Mouse (Mus musculus) myocyte (in vitro differentiated cells): ENCODE results near the gene Dyrk2. TPM values are rescaled to one million over a fixed set of nuclear protein-coding genes. Genes with fewer than 3 reads are reported as not detected.

ENCODE experiments used
- H3K27me3 ChIP-seq: one replicate; pipeline ENCODE4 v1.6.1; 2011; ENCODE audit not compliant: control insufficient read depth, insufficient read depth, insufficient read length
- H3K36me3 ChIP-seq: one replicate; pipeline ENCODE4 v1.6.1; 2011; ENCODE audit not compliant: control insufficient read depth, insufficient read depth
- H3K4me2 ChIP-seq: one replicate; pipeline ENCODE4 v1.6.1; 2011; ENCODE audit warnings: low read depth, control low read depth
- H3K4me3 ChIP-seq: one replicate; pipeline ENCODE4 v1.5.1; 2011; ENCODE audit warnings: mild to moderate bottlenecking, control low read depth, moderate library complexity
- H3K79me2 ChIP-seq: one replicate; pipeline ENCODE4 v1.6.1; 2011; ENCODE audit not compliant: control insufficient read depth, insufficient read depth
- H3ac ChIP-seq: one replicate; pipeline ENCODE4 v1.6.1; 2011; ENCODE audit not compliant: control insufficient read depth, insufficient read length
- CEBPB ChIP-seq: IDR thresholded peaks from 2 replicates; pipeline ENCODE4 v1.6.1; 2011; ENCODE audit warnings: mild to moderate bottlenecking, moderate library complexity; ENCODE audit not compliant: poor library complexity, insufficient read depth, severe bottlenecking
- E2F4 ChIP-seq: IDR thresholded peaks from one replicate; pipeline ENCODE4 v1.6.1; 2011; ENCODE audit warnings: mild to moderate bottlenecking, control low read depth, moderate library complexity; ENCODE audit not compliant: insufficient read depth
- MAX ChIP-seq: IDR thresholded peaks from one replicate; pipeline ENCODE4 v1.6.1; 2011; ENCODE audit warnings: low read depth, mild to moderate bottlenecking, control low read depth
- MYOD1 ChIP-seq, 3 experiments: IDR thresholded peaks; one replicate each; pipeline ENCODE4 v1.6.1; 2011; ENCODE audit warnings: control low read depth in 2 of 3, low read depth in 2 of 3, mild to moderate bottlenecking in 2 of 3, moderate library complexity in 1 of 3; ENCODE audit not compliant: insufficient read length in 2 of 3, control insufficient read depth in 1 of 3
- MYOG ChIP-seq, 3 experiments: IDR thresholded peaks; one replicate each; pipeline ENCODE4 v1.6.1; 2011; ENCODE audit warnings: control low read depth in 2 of 3, low read depth in 2 of 3, mild to moderate bottlenecking in 2 of 3; ENCODE audit not compliant: insufficient read length in 2 of 3, control insufficient read depth in 1 of 3, insufficient read depth in 1 of 3
- POLR2A ChIP-seq: IDR thresholded peaks from one replicate; pipeline ENCODE4 v1.6.1; 2011; ENCODE audit warnings: low read depth, mild to moderate bottlenecking, control low read depth, moderate library complexity; ENCODE audit not compliant: insufficient read length
- POLR2AphosphoS2 ChIP-seq: IDR thresholded peaks from one replicate; pipeline ENCODE4 v1.6.1; 2011; ENCODE audit warnings: low read depth, control low read depth; ENCODE audit not compliant: insufficient read length
- REST ChIP-seq: IDR thresholded peaks from one replicate; pipeline ENCODE4 v1.6.1; 2011; ENCODE audit warnings: mild to moderate bottlenecking, control low read depth, moderate library complexity; ENCODE audit not compliant: insufficient read depth, insufficient read length
- SRF ChIP-seq: IDR thresholded peaks from one replicate; pipeline ENCODE4 v1.6.1; 2011; ENCODE audit warnings: low read depth; ENCODE audit not compliant: control insufficient read depth, insufficient read length
- TCF12 ChIP-seq: IDR thresholded peaks from one replicate; pipeline ENCODE4 v1.6.1; 2011; ENCODE audit warnings: mild to moderate bottlenecking, control low read depth; ENCODE audit not compliant: poor library complexity, insufficient read depth, severe bottlenecking
- TCF3 ChIP-seq: IDR thresholded peaks from one replicate; pipeline ENCODE4 v1.6.1; 2011; ENCODE audit warnings: low read depth, control low read depth; ENCODE audit not compliant: insufficient read length
- USF1 ChIP-seq: IDR thresholded peaks from one replicate; pipeline ENCODE4 v1.6.1; 2011; ENCODE audit warnings: low read depth, mild to moderate bottlenecking, control low read depth, moderate library complexity
- polyA plus RNA-seq: library from polyadenylated mRNA; unstranded; fragments of >200 nt; fragmentation: generic; extraction: Trizol; gene quantifications from one replicate; pipeline ENCODE4 v1.2.1, GENCODE M21; 2012; ENCODE audit warnings: missing spikeins

Gene Dyrk2
- polyA plus RNA-seq, 1 experiment = 24.2 TPM

DNA sequence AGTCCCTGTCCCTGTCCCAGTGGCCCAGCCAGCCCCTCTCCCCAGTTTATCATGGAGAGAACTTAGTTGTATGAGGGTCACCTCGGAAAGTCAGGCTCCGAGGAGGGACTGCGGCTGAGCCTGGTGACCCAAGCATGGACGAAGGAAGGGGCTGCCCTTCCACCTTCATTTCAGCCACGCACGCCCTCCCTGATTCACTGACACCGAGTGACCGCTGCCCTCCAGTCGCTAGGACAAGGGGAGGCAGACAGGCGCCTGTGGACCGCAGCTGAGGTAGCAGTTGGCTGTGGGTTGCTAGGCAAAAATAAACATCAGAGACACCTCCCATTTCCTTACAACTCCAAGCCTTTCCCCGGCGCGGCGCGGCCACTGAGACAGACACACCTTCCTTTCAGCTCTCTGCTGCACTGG, 413 bp downstream of the Dyrk2 start:
- TF ChIP-seq MAX (no peak), POLR2A (peak; percentile 59), TCF3 (no peak), MYOD1 (IDR thresholded peaks at IDR 0.05; ENCODE audit: control insufficient read depth in 1 of 3, insufficient read length in 2 of 3, low read depth in 2 of 3) (peak in 2 of 3 experiments; percentile 66 to 77), POLR2AphosphoS2 (peak; percentile 78), USF1 (no peak), SRF (no peak), MYOG (IDR thresholded peaks at IDR 0.05; ENCODE audit: control insufficient read depth in 1 of 3, insufficient read depth in 1 of 3, insufficient read length in 2 of 3, low read depth in 2 of 3) (peak; percentile 58 to 88 (median 74))
- peaks cover 35% of the 10 kb centered on the region for H3K79me2 ChIP-seq
- peak overlapping the region; percentile 100 for H3K4me2 ChIP-seq
- peaks cover 11% of the 10 kb centered on the region for H3K36me3 ChIP-seq
- H3K27me3 ChIP-seq = no peaks in the 10 kb centered on the region
- H3K4me3 ChIP-seq = peak overlapping the region; percentile 85
- peak overlapping the region; percentile 99 for H3ac ChIP-seq

DNA sequence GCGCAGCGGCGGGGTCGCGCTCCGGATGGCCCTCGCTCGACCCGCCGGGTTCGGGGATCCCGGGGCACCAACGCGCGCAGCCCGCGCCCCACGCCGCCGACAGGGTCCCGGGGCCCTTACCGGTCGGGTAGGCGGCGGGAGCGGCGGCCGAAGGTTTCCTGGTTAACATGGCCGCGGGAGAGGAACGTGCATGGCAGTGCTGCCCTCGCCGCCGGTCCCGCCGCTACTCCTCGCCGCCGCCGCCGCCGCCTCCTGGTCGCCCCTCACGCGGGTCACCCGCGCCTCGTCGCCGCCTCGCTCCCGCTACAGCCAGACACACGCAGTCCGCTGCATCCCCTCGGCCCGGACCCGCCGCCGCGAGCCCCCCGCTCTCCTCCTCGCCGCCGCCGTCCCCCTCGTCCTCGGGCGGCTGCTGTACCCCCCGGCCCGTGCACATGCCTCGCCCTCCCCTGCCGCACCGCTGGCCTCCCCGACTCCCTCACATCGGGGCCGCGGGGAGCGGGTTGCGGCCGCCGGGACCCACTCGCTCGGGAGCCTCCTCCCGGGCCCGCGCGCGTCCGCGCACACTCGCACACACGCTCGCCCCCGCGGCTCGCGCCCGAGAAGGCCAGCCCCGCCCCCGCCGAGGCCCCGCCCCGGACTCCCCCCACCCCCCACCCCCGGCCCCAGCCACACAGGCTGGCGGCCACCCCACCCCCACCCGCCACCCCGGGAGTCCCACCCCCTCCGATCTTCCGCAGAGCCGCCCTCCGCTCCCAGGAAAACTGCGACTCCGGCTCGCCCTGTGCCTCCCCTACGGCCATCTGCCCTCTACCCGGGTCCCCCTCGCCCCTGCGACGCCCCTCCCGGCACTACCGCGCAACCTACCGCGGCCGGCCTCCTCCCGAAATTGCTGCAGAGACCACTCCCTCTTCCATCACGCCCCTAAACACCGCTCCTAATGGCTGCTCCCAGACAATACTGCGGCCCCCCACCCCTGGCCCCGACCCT, 1.1 kb downstream of the Dyrk2 start:
- Histone ChIP-seq H3K36me3 (peaks cover 13% of the 10 kb centered on the region), H3K4me2 (peak overlapping the region; percentile 100)
- peak in 1 of 3 experiments; percentile 24 for TF ChIP-seq MYOD1 (IDR thresholded peaks at IDR 0.05; ENCODE audit: control insufficient read depth in 1 of 3, insufficient read length in 2 of 3, low read depth in 2 of 3)
- TF ChIP-seq MYOG (IDR thresholded peaks at IDR 0.05; ENCODE audit: control insufficient read depth in 1 of 3, insufficient read depth in 1 of 3, insufficient read length in 2 of 3, low read depth in 2 of 3) = peak in 1 of 3 experiments; percentile 47
- TF ChIP-seq CEBPB = no peak
- no peak for TF ChIP-seq SRF
- no peak for TF ChIP-seq TCF3
- no peak for TF ChIP-seq E2F4
- TF ChIP-seq POLR2AphosphoS2 = peak; percentile 79
- TF ChIP-seq USF1 = no peak
- no peak for TF ChIP-seq TCF12
- TF ChIP-seq MAX = no peak
- peak; percentile 69 for TF ChIP-seq POLR2A
- no peak for TF ChIP-seq REST

DNA sequence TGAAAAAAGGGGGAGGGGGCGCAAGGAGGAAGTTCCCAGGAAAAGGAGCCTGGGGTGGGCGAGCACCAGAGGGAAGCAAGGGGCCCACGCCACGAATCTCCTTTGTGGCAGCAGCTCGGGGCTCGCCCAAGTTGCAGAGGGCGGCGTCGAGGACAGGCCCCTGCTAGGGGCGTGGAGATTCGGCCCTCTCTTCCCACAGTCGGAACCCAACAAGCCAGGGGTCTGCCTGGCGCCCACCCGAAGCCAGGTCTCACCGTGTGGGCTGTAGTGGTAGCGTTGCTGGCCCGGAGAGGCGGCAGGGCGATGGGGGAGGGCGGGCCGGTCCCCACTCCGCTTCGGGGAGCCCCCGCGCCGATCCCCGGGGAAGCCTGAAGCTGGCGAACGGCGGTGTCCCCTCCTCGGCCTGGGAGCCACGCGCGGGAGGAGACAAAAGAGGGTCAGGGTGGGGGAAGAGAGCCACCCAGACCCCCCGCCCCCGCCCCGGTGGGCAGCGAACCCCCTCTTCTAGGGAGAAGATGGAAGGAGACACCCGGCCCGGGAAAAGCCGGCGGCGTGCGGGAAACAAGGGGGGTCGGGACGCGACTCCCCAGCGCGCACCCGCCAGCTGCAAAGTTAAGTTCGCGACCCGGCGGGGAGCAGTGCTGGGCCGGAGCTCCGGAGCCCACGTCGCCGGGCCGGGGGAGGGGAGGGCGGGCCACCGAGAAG, 2.0 kb downstream of the Dyrk2 start:
- Histone ChIP-seq H3K27me3 (no peaks in the 10 kb centered on the region), H3K4me2 (peak overlapping the region; percentile 87), H3K4me3 (peak overlapping the region; percentile 85), H3K79me2 (peaks cover 50% of the 10 kb centered on the region), H3ac (peak overlapping the region; percentile 99), H3K36me3 (peaks cover 14% of the 10 kb centered on the region)
- TF ChIP-seq POLR2AphosphoS2 = peak; percentile 76
- no peak for TF ChIP-seq TCF12
- TF ChIP-seq USF1 = no peak
- peak; percentile 49 for TF ChIP-seq POLR2A
- no peak for TF ChIP-seq MYOG (IDR thresholded peaks at IDR 0.05; ENCODE audit: control insufficient read depth in 1 of 3, insufficient read depth in 1 of 3, insufficient read length in 2 of 3, low read depth in 2 of 3)
- TF ChIP-seq SRF = no peak
- TF ChIP-seq TCF3 = no peak
- TF ChIP-seq MYOD1 (IDR thresholded peaks at IDR 0.05; ENCODE audit: control insufficient read depth in 1 of 3, insufficient read length in 2 of 3, low read depth in 2 of 3) = peak in 1 of 3 experiments; percentile 2
- no peak for TF ChIP-seq E2F4
- no peak for TF ChIP-seq CEBPB
- TF ChIP-seq REST = no peak
- TF ChIP-seq MAX = no peak

More for the DNA sequence above, 1.1 kb downstream of the Dyrk2 start:
- Histone ChIP-seq H3ac (peak overlapping the region; percentile 99), H3K4me3 (peak overlapping the region; percentile 85), H3K79me2 (peaks cover 42% of the 10 kb centered on the region), H3K27me3 (no peaks in the 10 kb centered on the region)

DNA sequence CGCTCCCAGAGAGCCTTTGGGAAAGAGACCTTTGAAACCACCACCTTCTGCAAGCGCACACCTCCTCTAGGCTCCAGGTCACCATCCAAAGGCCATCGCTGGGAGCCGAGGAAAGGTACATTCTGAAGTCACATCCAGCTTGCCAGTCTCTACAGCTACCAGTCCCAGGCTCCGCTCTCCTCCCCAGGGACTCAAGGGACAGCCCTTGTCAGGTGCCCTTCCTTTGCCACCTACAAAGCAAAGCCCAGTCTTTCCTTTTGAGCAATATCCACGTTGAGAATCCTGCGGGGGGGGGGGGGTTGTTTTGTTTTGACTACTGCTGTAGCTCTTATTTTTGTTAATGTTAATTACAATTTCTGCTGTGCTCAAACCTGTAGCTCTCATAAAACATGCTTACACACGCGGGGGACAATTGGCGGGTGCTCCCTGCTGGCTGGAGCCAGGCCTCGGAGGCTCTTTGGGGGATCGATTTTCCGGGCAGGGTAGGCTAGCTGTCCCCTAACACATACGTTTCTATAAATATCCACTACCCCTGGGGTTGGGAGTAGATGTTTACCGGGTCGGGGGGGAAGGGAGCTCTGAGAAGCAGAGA, 2.6 kb downstream of the Dyrk2 start:
- Histone ChIP-seq H3K36me3 (peaks cover 20% of the 10 kb centered on the region), H3K79me2 (peaks cover 57% of the 10 kb centered on the region), H3K4me3 (peak overlapping the region; percentile 85), H3K27me3 (no peaks in the 10 kb centered on the region), H3K4me2 (peak overlapping the region; percentile 87), H3ac (peak overlapping the region; percentile 99)
- TF ChIP-seq POLR2AphosphoS2 (peak; percentile 44), MYOD1 (IDR thresholded peaks at IDR 0.05; ENCODE audit: control insufficient read depth in 1 of 3, insufficient read length in 2 of 3, low read depth in 2 of 3) (no peak)
